Mouse (Mus musculus) layer of hippocampus, adult 2 months (tissue): ENCODE data around the gene Gm43302. TPM values are rescaled to one million over a fixed set of nuclear protein-coding genes. Genes with fewer than 3 reads are reported as not detected.
"Not testable (repeated sequence)": the region's sequence is repeated elsewhere in the genome, so short reads cannot be mapped to it uniquely, and the experiment has no call there.

ENCODE experiments used
- DNase-seq, 2 experiments: peaks; one replicate each; pipeline ENCODE4 v3.0.0; 2022; ENCODE audit warnings: low spot score in 2 of 2
- H3K27ac ChIP-seq: fragments of 200-600 bp; 2 replicates; pipeline ENCODE4 v1.8.1; 2022
- H3K4me3 ChIP-seq: fragments of 200-600 bp; 2 replicates; pipeline ENCODE4 v1.8.1; 2022; ENCODE audit warnings: mild to moderate bottlenecking
- CTCF ChIP-seq: fragments of 200-600 bp; conservative IDR thresholded peaks from 2 replicates; pipeline ENCODE4 v1.8.1; 2022; ENCODE audit warnings: antibody characterized with exemption, mild to moderate bottlenecking, moderate library complexity
- long read RNA-seq, 2 experiments: library from polyadenylated mRNA; stranded (forward); transcript quantifications; one replicate each; pipeline ENCODE4 v2.0.0; 2021; ENCODE audit warnings: borderline mapping rate in 2 of 2
- total RNA-seq, 2 experiments: library from RNA; stranded (reverse); gene quantifications; 2 replicates each; pipeline ENCODE4 v1.2.3; 2021

Gene Gm43302
- total RNA-seq, result not detected
- long read RNA-seq, experiment 1, result 0 reads
- long read RNA-seq, experiment 2, result 0 reads

DNA sequence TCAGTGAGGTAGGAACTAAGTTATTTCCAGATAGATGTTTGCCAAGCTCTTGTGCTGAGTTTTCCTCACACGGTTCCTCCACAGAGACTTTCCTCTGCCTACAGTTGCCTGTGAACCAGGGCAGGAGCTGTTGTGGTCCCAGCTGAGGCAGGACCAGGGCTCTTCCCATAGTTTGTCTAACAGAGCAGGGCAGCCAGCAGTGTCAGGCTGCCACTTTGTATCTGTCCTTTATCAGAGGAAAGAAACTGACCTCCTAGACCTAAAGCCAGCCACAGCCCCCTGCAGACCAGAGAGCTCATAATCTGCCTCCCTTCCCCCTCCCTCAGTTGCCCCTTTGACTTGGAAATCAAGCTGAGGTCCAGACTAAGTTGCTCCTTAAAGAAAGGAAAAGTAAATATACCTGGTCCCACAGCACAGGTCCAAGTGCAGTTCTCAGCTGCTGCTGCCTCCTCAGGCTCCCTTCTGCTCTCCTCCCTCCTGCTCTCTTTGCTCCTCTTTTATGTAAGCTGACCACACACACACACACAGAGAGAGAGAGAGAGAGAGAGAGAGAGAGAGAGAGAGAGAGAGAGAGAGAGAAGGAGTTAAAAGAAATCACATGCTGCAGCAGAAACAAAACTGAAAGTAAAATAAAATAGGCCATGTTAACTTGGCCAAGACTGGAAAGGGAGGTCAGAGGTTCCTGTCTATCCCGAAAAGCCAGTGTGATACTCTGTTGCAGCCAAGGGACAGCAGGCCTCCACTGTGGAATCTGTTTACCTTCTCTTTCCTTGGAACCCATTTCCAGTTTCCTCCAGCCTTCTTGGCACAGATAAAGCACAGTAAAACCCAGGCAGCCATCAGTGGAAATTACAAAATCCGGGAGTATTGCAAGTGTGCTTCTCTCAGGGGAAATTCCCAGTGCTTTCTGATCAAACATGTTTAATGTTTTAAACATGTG is at the start of gene Gm43302, which contains the start of gene Gbp6:
Gene Gm43302 (minus strand): TSS at position 470 of the 940 bp plus-strand sequence.
Gene Gbp6 (minus strand): TSS at position 473 of the 940 bp plus-strand sequence.
- H3K27ac ChIP-seq, H3K4me3 ChIP-seq, DNase-seq: not testable (repeated sequence)

DNA sequence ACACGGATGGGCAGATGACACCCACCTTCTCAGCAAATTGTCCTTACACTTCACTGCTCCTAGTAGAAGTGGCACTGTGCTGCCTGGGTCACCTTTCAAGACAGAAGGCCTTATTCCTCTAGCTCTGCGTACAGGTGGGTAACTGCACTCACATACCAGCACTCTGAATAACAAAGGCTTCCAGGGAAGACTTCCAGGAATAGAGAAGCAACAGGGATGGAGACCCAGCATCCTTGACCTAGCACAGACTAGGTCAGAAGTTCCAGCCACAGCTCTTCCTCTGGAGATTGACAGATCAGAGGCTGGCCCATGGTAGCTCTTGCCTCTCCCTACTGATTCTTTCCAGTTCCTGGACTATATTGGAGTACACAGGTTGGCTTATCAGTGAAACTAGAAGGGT is 47.8 kb upstream of the Gm43302 start:
- no peak overlapping the region for H3K27ac ChIP-seq
- no peak for DNase-seq
- no peak for TF ChIP-seq CTCF
- no peak overlapping the region for H3K4me3 ChIP-seq

DNA sequence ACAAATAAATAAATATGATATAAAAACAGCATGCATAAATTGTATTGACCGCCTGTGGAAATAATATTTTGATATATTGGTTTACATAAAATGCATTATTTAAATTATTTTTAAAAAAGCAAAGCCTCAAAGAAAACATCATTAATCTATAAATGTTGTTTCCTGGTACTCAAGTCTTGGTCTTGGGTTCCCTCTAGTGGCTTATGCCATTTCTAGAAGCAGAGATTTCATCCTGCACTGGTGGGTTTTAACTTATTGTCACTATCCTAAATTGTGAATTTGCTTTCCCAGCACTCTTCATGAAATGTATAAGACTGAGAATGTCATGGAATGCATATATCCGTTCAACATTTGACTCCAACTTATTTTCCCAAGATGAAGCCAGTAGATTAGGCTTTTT is 29.0 kb upstream of the Gm43302 start:
- peak; percentile 87 for TF ChIP-seq CTCF
- peak in 1 of 2 experiments; percentile 26 for DNase-seq

GRCm38 (mm10) chr5:105310941-105311340 is 17.4 kb upstream of the Gm43302 start:
- peak; percentile 42 for TF ChIP-seq CTCF
- DNase-seq, result no peak
- H3K27ac ChIP-seq, result no peak overlapping the region
- H3K4me3 ChIP-seq, result no peak overlapping the region

More for the DNA sequence above, 29.0 kb upstream of the Gm43302 start:
- no peak overlapping the region for H3K27ac ChIP-seq
- H3K4me3 ChIP-seq, result no peak overlapping the region

- not testable (repeated sequence) for DNase-seq, H3K27ac ChIP-seq, H3K4me3 ChIP-seq
Observed at GRCm38 (mm10) chr5:105309148-105309547, 15.7 kb upstream of the Gm43302 start.

DNA sequence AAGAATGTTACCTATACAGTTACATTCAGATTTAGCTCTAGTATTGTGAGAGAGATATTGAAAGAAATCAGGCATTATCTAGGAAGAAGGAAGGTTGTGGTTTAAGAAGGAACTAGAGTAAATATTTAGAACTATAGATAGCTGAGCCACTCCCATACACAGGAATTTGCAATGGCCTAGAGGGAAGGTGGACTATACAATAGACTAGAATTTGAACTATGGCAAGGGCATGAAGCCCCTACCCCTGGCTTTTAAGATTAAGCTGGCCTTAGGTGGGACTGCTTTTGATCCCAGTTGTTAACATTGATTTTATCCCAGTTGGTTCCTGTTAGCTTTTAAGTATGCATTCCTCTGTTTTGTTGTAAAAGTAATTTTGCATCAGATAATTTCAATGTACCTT is 13.5 kb upstream of the Gm43302 start:
- DNase-seq, H3K4me3 ChIP-seq, H3K27ac ChIP-seq: not testable (repeated sequence)

DNA sequence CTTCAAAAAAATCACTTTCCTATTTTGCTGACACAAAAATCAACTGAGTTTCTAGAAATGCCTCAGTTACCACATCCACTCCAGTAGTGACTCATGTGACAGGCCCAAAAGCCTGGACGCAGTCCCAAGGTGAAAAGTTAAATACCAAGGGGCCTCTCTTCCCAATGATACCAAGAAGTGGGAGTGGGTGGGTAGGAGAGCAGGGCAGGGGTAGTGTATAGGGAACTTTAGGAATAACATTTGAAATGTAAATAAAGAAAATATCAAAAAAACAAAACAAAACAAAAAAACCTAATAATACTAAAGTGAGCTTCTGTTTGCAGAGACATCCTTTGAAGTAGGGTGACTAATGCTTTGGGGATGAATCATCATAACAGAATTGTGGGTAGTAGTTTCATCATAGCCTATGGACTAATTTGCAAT is 12.7 kb upstream of the Gm43302 start:
- no peak for TF ChIP-seq CTCF
- DNase-seq, result no peak
- Histone ChIP-seq H3K4me3 (no peak overlapping the region), H3K27ac (no peak overlapping the region)

GRCm38 (mm10) chr5:105305671-105306070 is 12.2 kb upstream of the Gm43302 start:
- H3K27ac ChIP-seq, H3K4me3 ChIP-seq, DNase-seq: not testable (repeated sequence)

DNA sequence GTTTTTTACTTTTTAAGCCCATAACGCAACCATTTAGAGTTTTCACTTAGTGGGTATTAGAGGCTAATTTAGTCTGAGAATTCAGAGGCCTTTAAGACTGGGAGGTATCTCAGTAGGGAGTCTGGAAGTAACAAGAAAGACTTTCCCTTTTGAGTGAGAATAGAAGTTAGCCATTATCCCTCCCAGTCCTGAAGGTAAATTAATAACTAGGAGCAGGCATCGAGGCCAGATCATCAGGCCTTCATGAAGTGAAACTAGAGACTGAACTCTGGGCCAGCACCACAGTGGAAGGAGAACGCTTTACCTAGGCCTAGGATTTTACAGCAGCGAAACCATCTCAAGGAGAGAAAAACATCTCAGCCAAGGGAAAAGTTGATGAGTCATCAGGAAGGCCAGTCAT is 8.5 kb upstream of the Gm43302 start:
- TF ChIP-seq CTCF, result no peak
- Histone ChIP-seq H3K27ac (no peak overlapping the region), H3K4me3 (no peak overlapping the region)
- DNase-seq, result no peak

- no peak for DNase-seq
- TF ChIP-seq CTCF, result no peak
- H3K27ac ChIP-seq, result no peak overlapping the region
- no peak overlapping the region for H3K4me3 ChIP-seq
Observed at GRCm38 (mm10) chr5:105301531-105301930, 8.0 kb upstream of the Gm43302 start.

GRCm38 (mm10) chr5:105295746-105296145 is 2.3 kb upstream of the Gm43302 start:
- no peak for DNase-seq
- Histone ChIP-seq H3K4me3 (no peak overlapping the region), H3K27ac (no peak overlapping the region)
- no peak for TF ChIP-seq CTCF

- TF ChIP-seq CTCF, result no peak
- no peak overlapping the region for H3K4me3 ChIP-seq
- DNase-seq, result no peak
- no peak overlapping the region for H3K27ac ChIP-seq
Observed at GRCm38 (mm10) chr5:105292492-105292891, 1.0 kb downstream of the Gm43302 start.

GRCm38 (mm10) chr5:105290921-105291320 is 2.6 kb downstream of the Gm43302 start:
- DNase-seq, H3K4me3 ChIP-seq: not testable (repeated sequence)

GRCm38 (mm10) chr5:105260673-105261072 is 32.8 kb downstream of the Gm43302 start:
- not testable (repeated sequence) for DNase-seq, H3K27ac ChIP-seq, H3K4me3 ChIP-seq

More at GRCm38 (mm10) chr5:105290921-105291320, 2.6 kb downstream of the Gm43302 start:
- H3K27ac ChIP-seq, result not testable (repeated sequence)
